Mouse (Mus musculus) lung, postnatal 0 days (tissue): Measurements from ENCODE around the gene Jazf1. TPM values are rescaled to one million over a fixed set of nuclear protein-coding genes. Genes with fewer than 3 reads are reported as not detected.
A peak's percentile ranks its signal among the peaks of the same experiment; 100 is the strongest.

ENCODE experiments used
- ATAC-seq: fragments of 200-750 bp; cut with Nextera tagmentation; 2 replicates; pipeline ENCODE4 v1.8.0; 2017; ENCODE audit warnings: moderate library complexity
- DNase-seq: peaks from one replicate; pipeline ENCODE4 v3.0.0-alpha.2; 2016; ENCODE audit warnings: low spot score
- H3K27ac ChIP-seq: fragments of 300-500 bp; sonication (generic); 2 replicates; pipeline ENCODE4 v1.5.1; 2014; ENCODE audit warnings: antibody characterized with exemption, mild to moderate bottlenecking, low read length, mixed read lengths
- H3K27me3 ChIP-seq: fragments of 300-500 bp; sonication (generic); replicated peaks from 2 replicates; pipeline ENCODE4 v1.6.1; 2014; ENCODE audit warnings: low read length, mixed read lengths; ENCODE audit not compliant: insufficient read depth
- H3K36me3 ChIP-seq: fragments of 300-500 bp; sonication (generic); 2 replicates; pipeline ENCODE4 v1.6.1; 2014; ENCODE audit warnings: low read length, mixed read lengths; ENCODE audit not compliant: insufficient read depth
- H3K4me1 ChIP-seq: fragments of 300-500 bp; sonication (generic); 2 replicates; pipeline ENCODE4 v1.6.1; 2014; ENCODE audit warnings: antibody characterized with exemption, low read depth, low read length, mixed read lengths; ENCODE audit not compliant: insufficient read depth
- H3K4me2 ChIP-seq: fragments of 300-500 bp; sonication (generic); replicated peaks from 2 replicates; pipeline ENCODE4 v1.6.1; 2014; ENCODE audit warnings: low read depth, mild to moderate bottlenecking, low read length, moderate library complexity, mixed read lengths
- H3K4me3 ChIP-seq: fragments of 300-500 bp; sonication (generic); 2 replicates; pipeline ENCODE4 v1.5.1; 2014; ENCODE audit warnings: low read depth, low read length
- H3K9ac ChIP-seq: fragments of 300-500 bp; sonication (generic); replicated peaks from 2 replicates; pipeline ENCODE4 v1.6.1; 2014; ENCODE audit warnings: low read depth, mild to moderate bottlenecking
- H3K9me3 ChIP-seq: fragments of 300-500 bp; sonication (generic); 2 replicates; pipeline ENCODE4 v1.6.1; 2016; ENCODE audit warnings: low read length, mixed read lengths
- CTCF ChIP-seq: IDR thresholded peaks from 2 replicates; pipeline ENCODE4 v1.5.1; 2016; ENCODE audit warnings: antibody characterized with exemption, mild to moderate bottlenecking
- EP300 ChIP-seq: IDR thresholded peaks from 2 replicates; pipeline ENCODE4 v1.6.1; 2016; ENCODE audit warnings: antibody characterized with exemption, mild to moderate bottlenecking, control low read depth
- WGBS: fragments of 180-500 bp; shearing (Covaris S2); extraction: QIAGEN DNeasy Blood & Tissue Kit; methylation state at CpG from one replicate; pipeline ENCODE4 v1.1.7; 2014; 5-methylcytosine and 5-hydroxymethylcytosine counted together
- polyA plus RNA-seq: library from polyadenylated mRNA; unstranded; fragments of >200 nt; fragmentation: Nextera tagmentation; extraction: Ambion mirVana; gene quantifications from 2 replicates; pipeline ENCODE4 v1.2.1, GENCODE M21; 2015

The Jazf1 gene
- polyA plus RNA-seq, 1 experiment from 2014 or later, result 3.9 TPM

GRCm38 (mm10) chr6:53045501-53045900, 22.9 kb downstream of the Jazf1 start:
- no peaks in the 10 kb centered on the region for H3K4me1 ChIP-seq
- no peak overlapping the region for H3K4me2 ChIP-seq
- ATAC-seq (no peak), DNase-seq (no peak)
- H3K4me3 ChIP-seq, result no peak overlapping the region
- TF ChIP-seq EP300 (no peak), CTCF (no peak)
- H3K27me3 ChIP-seq, result no peaks in the 10 kb centered on the region
- H3K27ac ChIP-seq, result no peak overlapping the region
- no peaks in the 10 kb centered on the region for H3K36me3 ChIP-seq
- H3K9me3 ChIP-seq, result no peaks in the 10 kb centered on the region
- no peak overlapping the region for H3K9ac ChIP-seq
- WGBS, result 81% methylated on average over 2 of the region's 2 CpGs

- TF ChIP-seq EP300 (no peak), CTCF (no peak)
- 63% methylated on average over 3 of the region's 3 CpGs for WGBS
- Histone ChIP-seq H3K9me3 (no peaks in the 10 kb centered on the region), H3K36me3 (no peaks in the 10 kb centered on the region), H3K4me3 (no peak overlapping the region), H3K9ac (no peak overlapping the region), H3K27me3 (no peaks in the 10 kb centered on the region), H3K4me1 (no peaks in the 10 kb centered on the region), H3K27ac (no peak overlapping the region), H3K4me2 (no peak overlapping the region)
- ATAC-seq (no peak), DNase-seq (no peak)
Observed at GRCm38 (mm10) chr6:53038176-53038575, 30.3 kb downstream of the Jazf1 start.

- TF ChIP-seq CTCF (no peak), EP300 (no peak)
- no peak for ATAC-seq
- no peak for DNase-seq
- Histone ChIP-seq H3K4me1 (no peaks in the 10 kb centered on the region), H3K27me3 (no peaks in the 10 kb centered on the region), H3K9ac (no peak overlapping the region), H3K27ac (no peak overlapping the region), H3K36me3 (no peaks in the 10 kb centered on the region), H3K4me2 (no peak overlapping the region), H3K9me3 (no peaks in the 10 kb centered on the region), H3K4me3 (no peak overlapping the region)
- 68% methylated on average over 6 of the region's 6 CpGs for WGBS
Observed at GRCm38 (mm10) chr6:53034362-53035011, 33.9 kb downstream of the Jazf1 start.

- Histone ChIP-seq H3K4me3 (no peak overlapping the region), H3K4me1 (no peaks in the 10 kb centered on the region), H3K36me3 (no peaks in the 10 kb centered on the region), H3K9ac (no peak overlapping the region), H3K27me3 (no peaks in the 10 kb centered on the region), H3K27ac (no peak overlapping the region), H3K4me2 (no peak overlapping the region), H3K9me3 (no peaks in the 10 kb centered on the region)
- DNase-seq (peak; percentile 33), ATAC-seq (no peak)
- TF ChIP-seq CTCF (peak; percentile 67), EP300 (no peak)
- 73% methylated on average over 4 of the region's 4 CpGs for WGBS
Observed at GRCm38 (mm10) chr6:53032730-53033484, 35.5 kb downstream of the Jazf1 start.

GRCm38 (mm10) chr6:53022069-53022468, 46.4 kb downstream of the Jazf1 start:
- no peak for DNase-seq
- no peak overlapping the region for H3K9ac ChIP-seq
- H3K4me3 ChIP-seq, result no peak overlapping the region
- no peaks in the 10 kb centered on the region for H3K27me3 ChIP-seq
- TF ChIP-seq EP300 (no peak), CTCF (no peak)
- no peaks in the 10 kb centered on the region for H3K9me3 ChIP-seq
- H3K4me2 ChIP-seq, result no peak overlapping the region
- H3K36me3 ChIP-seq, result no peaks in the 10 kb centered on the region
- H3K27ac ChIP-seq, result no peak overlapping the region
- H3K4me1 ChIP-seq, result no peaks in the 10 kb centered on the region
- ATAC-seq, result no peak
- WGBS, result 95% methylated on average over 2 of the region's 2 CpGs

GRCm38 (mm10) chr6:53021081-53021480, 47.4 kb downstream of the Jazf1 start:
- no peak overlapping the region for H3K27ac ChIP-seq
- H3K4me2 ChIP-seq, result no peak overlapping the region
- no peaks in the 10 kb centered on the region for H3K36me3 ChIP-seq
- no peak for DNase-seq
- H3K9me3 ChIP-seq, result no peaks in the 10 kb centered on the region
- no peak overlapping the region for H3K9ac ChIP-seq
- H3K4me1 ChIP-seq, result no peaks in the 10 kb centered on the region
- no peak for TF ChIP-seq EP300
- no peak for TF ChIP-seq CTCF
- 50% methylated on average over 2 of the region's 2 CpGs for WGBS
- no peak overlapping the region for H3K4me3 ChIP-seq
- no peaks in the 10 kb centered on the region for H3K27me3 ChIP-seq
- no peak for ATAC-seq
